Mouse (Mus musculus): ENCODE measurements around the gene Alox5. TPM values are rescaled to one million over a fixed set of nuclear protein-coding genes. Genes with fewer than 3 reads are reported as not detected.

The Alox5 gene
- polyA plus RNA-seq, 2 experiments: 1.6 to 3.9 TPM

DNA sequence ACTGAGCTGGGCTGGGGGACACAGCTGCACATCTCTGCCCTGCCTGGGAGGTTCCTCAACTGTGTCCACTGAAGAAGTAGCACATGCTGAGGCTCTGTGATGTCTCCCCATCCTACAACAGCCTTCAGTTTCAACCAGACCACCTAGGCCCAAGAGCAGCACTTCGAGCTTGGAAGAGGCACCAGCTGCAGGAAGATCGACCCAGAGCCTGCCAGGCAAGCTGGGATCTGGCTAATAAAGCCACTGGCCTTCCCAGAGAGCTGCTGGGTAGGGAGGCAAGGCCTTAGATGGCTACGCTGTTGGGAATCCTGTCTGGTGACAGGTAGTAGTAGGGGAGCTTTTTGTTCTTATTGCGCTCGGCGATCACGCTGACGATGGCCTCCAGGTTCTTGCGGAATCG is 50.5 kb downstream of the Alox5 start:
- H3K4me2 ChIP-seq (replicated peaks; ENCODE audit: low read depth, low read length, severe bottlenecking): no peak overlapping the region
- ATAC-seq (ENCODE audit: low FRiP score, low read depth) (no peak), DNase-seq (ENCODE audit: low spot score) (no peak)
- no peaks in the 10 kb centered on the region for H3K9me3 ChIP-seq (ENCODE audit: control insufficient read depth, low read length)
- H3K4me3 ChIP-seq (replicated peaks; ENCODE audit: low read length): no peak overlapping the region
- H3K9ac ChIP-seq (ENCODE audit: low read depth, low read length, severe bottlenecking): no peak overlapping the region
- peaks cover 24% of the 10 kb centered on the region for H3K36me3 ChIP-seq (ENCODE audit: control insufficient read depth, insufficient read depth, low read length)
- TF ChIP-seq POLR2A (IDR thresholded peaks at IDR 0.05; ENCODE audit: borderline replicate concordance, extremely low read depth, insufficient read depth, insufficient read length): no peak
- WGBS: 91% methylated on average over 10 of the region's 10 CpGs
- no peaks in the 10 kb centered on the region for H3K27me3 ChIP-seq (ENCODE audit: control insufficient read depth, insufficient read depth, low read length)
- H3K4me1 ChIP-seq (ENCODE audit: control insufficient read depth, insufficient read depth, low read length): no peaks in the 10 kb centered on the region
- no peak overlapping the region for H3K27ac ChIP-seq (replicated peaks; ENCODE audit: low read depth, low read length)

DNA sequence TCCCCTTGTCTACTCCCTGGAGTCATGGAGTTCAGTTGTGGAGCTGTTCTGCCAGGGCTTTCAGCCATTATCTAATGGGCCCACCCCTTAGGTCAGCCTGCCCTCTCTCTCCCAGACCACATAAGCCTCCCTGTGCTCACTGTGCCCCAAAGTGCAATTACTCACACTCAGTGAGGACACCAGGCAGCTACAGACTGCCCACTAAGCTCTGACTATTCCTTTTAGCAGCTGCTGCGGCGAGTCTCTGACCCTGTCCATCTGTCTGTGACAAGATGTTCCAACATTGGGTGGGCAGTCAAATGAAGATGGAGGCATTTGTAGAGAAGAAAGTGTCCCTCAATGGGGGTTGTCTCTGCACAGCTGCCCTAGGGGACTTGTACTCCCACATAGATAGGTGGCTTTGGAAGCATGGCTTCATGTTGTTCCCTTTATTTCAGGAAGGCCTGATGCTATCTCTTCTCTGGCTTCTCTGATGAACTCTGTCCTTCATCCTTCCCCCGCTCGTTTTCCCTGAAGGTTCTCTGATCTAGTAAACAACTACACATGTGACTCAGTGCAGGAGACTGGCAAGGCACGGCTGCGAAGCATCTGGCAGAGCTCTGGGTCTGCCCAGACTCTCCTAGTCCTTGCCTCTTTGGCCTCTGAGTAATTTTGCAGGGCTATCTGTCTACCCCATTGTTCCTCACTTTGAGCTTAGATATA is 52.9 kb downstream of the Alox5 start:
- Histone ChIP-seq H3K4me2 (replicated peaks; ENCODE audit: low read depth, low read length, severe bottlenecking) (no peak overlapping the region), H3K9ac (ENCODE audit: low read depth, low read length, severe bottlenecking) (no peak overlapping the region), H3K4me1 (ENCODE audit: control insufficient read depth, insufficient read depth, low read length) (no peaks in the 10 kb centered on the region), H3K27me3 (ENCODE audit: control insufficient read depth, insufficient read depth, low read length) (no peaks in the 10 kb centered on the region), H3K36me3 (ENCODE audit: control insufficient read depth, insufficient read depth, low read length) (peaks cover 26% of the 10 kb centered on the region), H3K4me3 (replicated peaks; ENCODE audit: low read length) (no peak overlapping the region), H3K27ac (replicated peaks; ENCODE audit: low read depth, low read length) (no peak overlapping the region), H3K9me3 (ENCODE audit: control insufficient read depth, low read length) (no peaks in the 10 kb centered on the region)
- DNase-seq (ENCODE audit: low spot score): no peak
- no peak for ATAC-seq (ENCODE audit: low FRiP score, low read depth)
- 71% methylated on average over 6 of the region's 6 CpGs for WGBS
- TF ChIP-seq POLR2A (IDR thresholded peaks at IDR 0.05; ENCODE audit: borderline replicate concordance, extremely low read depth, insufficient read depth, insufficient read length): no peak

DNA sequence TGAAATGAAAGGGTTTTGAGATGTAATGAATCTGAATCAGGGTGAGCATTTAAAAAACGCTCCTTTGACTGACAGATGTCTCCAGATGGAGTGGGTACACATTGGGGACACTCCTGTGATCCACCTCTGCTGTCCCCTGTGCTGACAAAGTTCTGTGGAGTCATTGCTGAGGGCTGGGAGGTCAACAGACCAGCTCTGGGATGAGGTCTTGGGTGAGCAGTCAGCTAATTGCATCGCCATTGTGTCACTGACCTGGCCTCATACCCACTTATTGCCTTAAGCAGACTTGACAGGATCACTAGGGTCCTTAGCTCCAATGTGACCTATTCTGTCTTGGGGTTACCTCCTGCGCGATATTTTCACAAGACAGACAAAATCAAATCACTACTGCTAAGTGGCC is 53.8 kb downstream of the Alox5 start:
- H3K36me3 ChIP-seq (ENCODE audit: control insufficient read depth, insufficient read depth, low read length): peaks cover 26% of the 10 kb centered on the region
- no peaks in the 10 kb centered on the region for H3K4me1 ChIP-seq (ENCODE audit: control insufficient read depth, insufficient read depth, low read length)
- no peak for DNase-seq (ENCODE audit: low spot score)
- no peak for TF ChIP-seq POLR2A (IDR thresholded peaks at IDR 0.05; ENCODE audit: borderline replicate concordance, extremely low read depth, insufficient read depth, insufficient read length)
- 91% methylated on average over 4 of the region's 4 CpGs for WGBS
- no peaks in the 10 kb centered on the region for H3K9me3 ChIP-seq (ENCODE audit: control insufficient read depth, low read length)
- no peak for ATAC-seq (ENCODE audit: low FRiP score, low read depth)
- H3K4me2 ChIP-seq (replicated peaks; ENCODE audit: low read depth, low read length, severe bottlenecking): no peak overlapping the region
- H3K27me3 ChIP-seq (ENCODE audit: control insufficient read depth, insufficient read depth, low read length): no peaks in the 10 kb centered on the region
- H3K27ac ChIP-seq (replicated peaks; ENCODE audit: low read depth, low read length): no peak overlapping the region
- no peak overlapping the region for H3K9ac ChIP-seq (ENCODE audit: low read depth, low read length, severe bottlenecking)
- no peak overlapping the region for H3K4me3 ChIP-seq (replicated peaks; ENCODE audit: low read length)

DNA sequence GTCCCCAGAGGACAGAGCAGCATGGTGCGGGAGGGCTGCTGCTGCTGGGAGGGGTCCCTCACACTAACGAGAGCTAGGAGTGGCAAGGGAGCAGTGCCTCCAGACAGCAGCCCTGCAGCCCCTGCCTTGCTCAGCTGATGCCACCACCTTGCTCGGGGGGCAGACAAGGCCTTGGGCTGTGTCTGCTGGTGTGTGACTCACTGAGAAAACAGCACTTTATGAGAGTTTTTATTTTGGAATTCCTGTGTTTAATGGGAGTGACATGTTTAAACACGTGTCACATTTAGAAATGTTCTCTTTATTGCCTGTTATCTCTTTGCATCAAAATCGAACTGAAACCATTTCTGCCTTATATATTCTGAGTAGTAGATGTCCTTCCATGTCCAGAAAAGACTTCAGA is 54.3 kb downstream of the Alox5 start:
- no peak overlapping the region for H3K4me3 ChIP-seq (replicated peaks; ENCODE audit: low read length)
- peaks cover 26% of the 10 kb centered on the region for H3K36me3 ChIP-seq (ENCODE audit: control insufficient read depth, insufficient read depth, low read length)
- H3K27me3 ChIP-seq (ENCODE audit: control insufficient read depth, insufficient read depth, low read length): no peaks in the 10 kb centered on the region
- no peak overlapping the region for H3K9ac ChIP-seq (ENCODE audit: low read depth, low read length, severe bottlenecking)
- TF ChIP-seq POLR2A (IDR thresholded peaks at IDR 0.05; ENCODE audit: borderline replicate concordance, extremely low read depth, insufficient read depth, insufficient read length): no peak
- WGBS: 47% methylated on average over 5 of the region's 5 CpGs
- no peaks in the 10 kb centered on the region for H3K4me1 ChIP-seq (ENCODE audit: control insufficient read depth, insufficient read depth, low read length)
- ATAC-seq (ENCODE audit: low FRiP score, low read depth) (no peak), DNase-seq (ENCODE audit: low spot score) (no peak)
- no peak overlapping the region for H3K27ac ChIP-seq (replicated peaks; ENCODE audit: low read depth, low read length)
- no peak overlapping the region for H3K4me2 ChIP-seq (replicated peaks; ENCODE audit: low read depth, low read length, severe bottlenecking)
- H3K9me3 ChIP-seq (ENCODE audit: control insufficient read depth, low read length): no peaks in the 10 kb centered on the region

DNA sequence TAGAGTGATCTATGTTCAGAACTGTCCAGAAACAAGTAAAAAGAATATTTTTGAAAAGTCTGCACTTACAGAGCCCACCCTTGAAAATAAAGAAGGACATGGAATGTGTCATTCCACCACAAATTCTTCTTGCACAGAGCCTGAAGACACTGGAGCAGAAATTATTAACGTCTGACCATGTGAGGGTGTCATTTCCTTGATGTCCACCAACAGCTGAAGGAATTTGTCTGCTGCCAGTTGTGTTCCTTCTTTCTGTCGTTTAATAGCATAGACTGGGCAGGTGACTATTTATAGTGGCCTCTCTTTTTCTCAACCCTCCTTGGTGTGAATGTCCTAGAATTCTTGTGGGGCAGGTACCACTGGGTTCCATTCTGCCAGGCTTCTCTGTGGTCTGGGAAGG is 54.8 kb downstream of the Alox5 start:
- Histone ChIP-seq H3K4me3 (replicated peaks; ENCODE audit: low read length) (no peak overlapping the region), H3K27ac (replicated peaks; ENCODE audit: low read depth, low read length) (no peak overlapping the region), H3K27me3 (ENCODE audit: control insufficient read depth, insufficient read depth, low read length) (no peaks in the 10 kb centered on the region), H3K4me2 (replicated peaks; ENCODE audit: low read depth, low read length, severe bottlenecking) (no peak overlapping the region), H3K9ac (ENCODE audit: low read depth, low read length, severe bottlenecking) (no peak overlapping the region), H3K4me1 (ENCODE audit: control insufficient read depth, insufficient read depth, low read length) (no peaks in the 10 kb centered on the region), H3K36me3 (ENCODE audit: control insufficient read depth, insufficient read depth, low read length) (peaks cover 26% of the 10 kb centered on the region), H3K9me3 (ENCODE audit: control insufficient read depth, low read length) (no peaks in the 10 kb centered on the region)
- 67% methylated on average over 2 of the region's 2 CpGs for WGBS
- TF ChIP-seq POLR2A (IDR thresholded peaks at IDR 0.05; ENCODE audit: borderline replicate concordance, extremely low read depth, insufficient read depth, insufficient read length): no peak
- no peak for DNase-seq (ENCODE audit: low spot score)
- ATAC-seq (ENCODE audit: low FRiP score, low read depth): 0 out of 2 replicates have a peak, but pooled peaks have one; percentile 50

Data from limb, embryonic 14.5 days (tissue).